Mouse (Mus musculus) Patski (cell line): ENCODE data around the gene Evl. TPM values are rescaled to one million over a fixed set of nuclear protein-coding genes. Genes with fewer than 3 reads are reported as not detected.
"Not testable (repeated sequence)": the region's sequence is repeated elsewhere in the genome, so short reads cannot be mapped to it uniquely, and the experiment has no call there.

Experiments
- ATAC-seq: fragments of 100-300 bp; one replicate; pipeline ENCODE4 v1.8.0; 2021
- CTCF ChIA-PET: fragments of 350-600 bp; sonication (Branson Sonifier 250); formaldehyde crosslinking; loops from one replicate; lab custom pipeline; 2022; ENCODE audit warnings: inconsistent platforms; lab: Charles Lee
- POLR2A ChIA-PET: fragments of 350-600 bp; sonication (Branson Sonifier 250); formaldehyde crosslinking; loops from one replicate; lab custom pipeline; 2022; ENCODE audit warnings: antibody characterized with exemption, inconsistent platforms; lab: Charles Lee
- DNase-seq: peaks from one replicate; pipeline ENCODE4 v3.0.0-alpha.2; 2011; ENCODE audit warnings: low read depth, low spot score
- H3K27me3 ChIP-seq: fragments of 371-371 bp; one replicate; pipeline ENCODE4 v1.5.1; 2021
- CTCF ChIP-seq: fragments of 100-300 bp; IDR thresholded peaks from one replicate; pipeline ENCODE4 v1.5.1; 2021
- in situ Hi-C: fragments of 300-500 bp; cut with MboI; formaldehyde crosslinking; loops from 3 replicates; pipeline ENCODE4 v1.11.1; 2018; ENCODE audit warnings: low pct_unique_long_range_greater_than_20kb, mixed read lengths
- polyA plus RNA-seq: library from polyadenylated mRNA; unstranded; gene quantifications from one replicate; pipeline ENCODE4 v1.2.3, GENCODE M21; 2021

Evl gene
- polyA plus RNA-seq, 1 experiment from 2014 or later = 109 TPM

DNA sequence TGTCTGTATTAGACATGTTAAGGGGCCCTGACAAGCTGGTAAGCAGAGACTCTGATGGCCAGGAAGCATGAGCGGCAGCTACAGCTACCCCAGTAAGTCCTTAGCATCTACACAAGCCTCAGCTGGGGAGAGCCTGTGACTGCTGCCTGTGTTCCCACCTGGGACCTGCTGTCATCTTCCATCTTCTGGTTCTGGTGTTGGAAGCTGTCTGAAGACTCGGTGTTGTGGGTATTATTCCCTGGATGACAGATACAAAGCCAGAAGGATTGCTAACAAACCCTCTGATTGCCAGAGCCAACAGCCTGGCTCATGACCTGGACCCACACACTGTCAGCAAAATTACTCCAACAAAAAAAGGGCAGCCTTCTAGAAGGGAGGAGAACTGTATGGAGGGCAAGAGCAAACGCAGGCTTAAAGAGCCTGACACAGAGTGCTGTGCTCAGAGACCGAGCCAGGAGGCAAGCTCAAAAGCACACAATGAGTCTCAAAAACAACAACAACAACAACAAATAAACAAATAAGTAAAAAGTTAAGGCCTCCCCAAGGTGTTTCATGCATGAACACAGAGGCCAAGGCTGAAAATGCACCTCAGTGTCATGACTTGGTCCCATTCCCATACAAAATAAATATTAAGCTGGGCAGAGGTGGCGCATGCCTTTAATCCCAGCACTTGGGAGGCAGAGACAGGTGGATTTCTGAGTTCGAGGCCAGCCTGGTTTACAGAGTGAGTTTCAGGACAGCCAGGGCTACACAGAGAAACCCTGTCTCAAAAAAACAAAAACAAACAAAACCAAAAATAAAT lies 155.6 kb downstream of the Evl start:
- no peak for TF ChIP-seq CTCF
- ChIA-PET POLR2A (interaction anchor here (1.1 kb wide), 1 partner anchor 31 kb away, joined by 3 read pairs; no protein-coding TSS in a partner anchor), CTCF (interaction anchor here (0.7 to 1.2 kb wide), 5 partner anchors 7 to 97 kb away, joined by 3 to 4 read pairs (median 3); no protein-coding TSS in a partner anchor)
- no peak for ATAC-seq
- DNase-seq = no peak
- in situ Hi-C loops = no loop called here
- no peaks in the 10 kb centered on the region for H3K27me3 ChIP-seq

DNA sequence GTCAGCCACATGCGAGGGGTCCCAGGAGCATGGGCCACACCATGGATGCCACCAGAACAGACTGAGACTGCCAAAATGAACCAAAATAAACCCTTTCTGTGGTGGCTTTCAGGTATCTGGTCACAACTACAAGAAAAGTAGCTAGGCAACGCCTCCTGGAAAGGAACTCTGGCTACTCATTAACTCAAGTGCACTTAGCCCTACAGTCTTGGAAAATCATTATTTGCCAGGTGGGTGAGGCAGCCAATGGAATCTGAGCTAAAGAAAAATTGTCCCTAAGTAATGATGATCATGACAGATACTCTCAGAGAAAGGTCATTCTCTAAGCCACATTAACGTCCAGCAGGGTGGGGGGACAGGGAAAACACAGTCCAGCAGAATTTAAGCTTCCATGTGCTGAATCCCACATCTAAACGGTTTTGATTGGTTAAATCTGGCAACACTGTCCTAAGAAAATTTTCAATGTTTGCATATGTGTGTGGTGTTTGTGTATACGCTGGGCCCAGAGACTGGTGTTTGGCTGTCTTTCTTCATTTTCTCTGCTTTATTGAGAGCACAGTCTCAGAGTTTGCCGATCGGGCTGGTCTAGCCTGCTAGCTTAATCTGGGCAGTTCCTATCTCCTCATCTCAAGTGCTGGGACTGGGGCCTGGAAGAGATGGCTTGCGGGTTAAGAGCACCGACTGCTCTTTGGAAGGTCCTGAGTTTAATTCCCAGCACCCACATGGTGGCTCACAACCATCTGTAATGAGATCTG lies 156.5 kb downstream of the Evl start:
- in situ Hi-C loops = no loop called here
- ATAC-seq (no peak), DNase-seq (peak; percentile 30)
- no peaks in the 10 kb centered on the region for H3K27me3 ChIP-seq
- ChIA-PET POLR2A (interaction anchor here (1.1 kb wide), 1 partner anchor 32 kb away, joined by 3 read pairs; no protein-coding TSS in a partner anchor), CTCF (interaction anchor here (1.0 to 1.1 kb wide), 3 partner anchors 8 to 97 kb away, joined by 3 to 4 read pairs (median 3); no protein-coding TSS in a partner anchor)
- no peak for TF ChIP-seq CTCF

DNA sequence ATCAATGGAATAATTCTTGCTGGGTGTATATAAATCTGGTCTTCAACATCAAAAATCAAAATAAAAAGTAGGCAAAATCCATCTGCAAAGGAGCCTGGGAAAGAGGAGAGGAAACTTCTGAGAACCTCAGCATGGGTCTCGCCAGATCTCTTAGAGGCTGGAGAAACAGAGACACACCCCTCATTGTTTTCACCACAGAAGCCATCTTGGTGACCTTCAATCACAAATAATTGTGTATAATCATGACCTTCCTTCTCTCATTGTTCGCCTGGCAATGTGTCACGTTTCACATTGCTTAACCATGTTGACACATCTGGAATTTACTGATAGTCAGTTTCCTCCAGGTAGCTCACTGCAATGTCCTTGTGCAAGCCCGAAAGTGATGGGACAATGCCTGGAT lies 158.0 kb downstream of the Evl start:
- ATAC-seq (no peak), DNase-seq (no peak)
- POLR2A ChIA-PET = no interaction called here
- TF ChIP-seq CTCF = no peak
- in situ Hi-C loops = no loop called here
- CTCF ChIA-PET = no interaction called here
- H3K27me3 ChIP-seq = no peaks in the 10 kb centered on the region

- DNase-seq, ATAC-seq, CTCF ChIA-PET, H3K27me3 ChIP-seq, in situ Hi-C loops, POLR2A ChIA-PET: not testable (repeated sequence)
Measured at GRCm38 (mm10) chr12:108713972-108714371, 159.5 kb downstream of the Evl start.

DNA sequence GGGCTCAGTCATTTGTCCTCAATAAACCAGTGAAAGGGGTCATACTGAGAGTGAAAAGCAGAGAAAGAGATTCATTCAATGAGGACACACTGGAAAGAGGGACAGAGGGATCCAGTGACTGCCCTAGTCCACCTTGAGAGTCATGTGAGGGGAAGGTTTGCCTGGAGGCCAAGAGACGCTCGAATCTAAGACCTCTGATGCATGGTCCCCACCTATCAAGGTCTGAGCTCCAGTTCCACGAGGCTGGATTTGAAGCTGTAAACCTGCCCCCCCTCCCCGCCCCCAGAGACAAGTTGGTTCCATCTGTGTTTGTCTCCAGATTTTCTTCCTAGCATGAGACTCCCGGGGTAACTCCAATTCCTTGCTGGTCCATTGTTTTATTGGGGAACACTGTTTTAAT lies 161.3 kb downstream of the Evl start:
- no peak for TF ChIP-seq CTCF
- no peak for DNase-seq
- ChIA-PET CTCF (no interaction called here), POLR2A (no interaction called here)
- no peak for ATAC-seq
- no peaks in the 10 kb centered on the region for H3K27me3 ChIP-seq
- in situ Hi-C loops = no loop called here

GRCm38 (mm10) chr12:108718485-108718884 lies 164.0 kb downstream of the Evl start:
- ChIA-PET CTCF (interaction anchor here (1.2 kb wide), 1 partner anchor 9 kb away, joined by 3 read pairs; no protein-coding TSS in a partner anchor), POLR2A (no interaction called here)
- DNase-seq = no peak
- TF ChIP-seq CTCF = no peak
- no peak for ATAC-seq
- in situ Hi-C loops = no loop called here
- no peaks in the 10 kb centered on the region for H3K27me3 ChIP-seq

- ATAC-seq (no peak), DNase-seq (no peak)
- in situ Hi-C loops = no loop called here
- no peak for TF ChIP-seq CTCF
- POLR2A ChIA-PET = no interaction called here
- CTCF ChIA-PET = no interaction called here
- H3K27me3 ChIP-seq = no peaks in the 10 kb centered on the region
Measured at GRCm38 (mm10) chr12:108722464-108722863, 167.9 kb downstream of the Evl start.

- CTCF ChIA-PET = no interaction called here
Measured at GRCm38 (mm10) chr12:108723841-108724240, 169.3 kb downstream of the Evl start.

DNA sequence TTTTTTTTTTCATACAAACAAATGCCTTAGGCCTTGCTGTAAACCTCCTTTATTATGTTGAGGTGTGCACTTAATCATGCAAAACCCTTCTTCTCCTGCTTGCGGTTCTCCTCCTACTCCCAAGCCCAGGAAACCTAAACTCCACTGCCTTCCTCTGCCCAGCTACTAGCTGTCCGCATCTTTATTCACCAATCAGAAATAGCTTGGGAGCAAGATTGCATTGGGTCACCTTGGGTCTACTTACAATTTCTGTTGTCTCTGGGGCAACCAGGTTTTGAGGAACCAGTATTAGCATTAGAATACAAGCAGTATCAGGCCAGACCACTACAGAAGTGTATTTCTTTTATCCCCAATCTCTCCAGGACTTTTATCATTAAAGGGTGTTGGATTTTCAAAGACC lies 179.9 kb downstream of the Evl start:
- no peak for TF ChIP-seq CTCF
- POLR2A ChIA-PET = no interaction called here
- no peaks in the 10 kb centered on the region for H3K27me3 ChIP-seq
- DNase-seq (no peak), ATAC-seq (no peak)
- in situ Hi-C loops = no loop called here
- CTCF ChIA-PET = no interaction called here

More at GRCm38 (mm10) chr12:108723841-108724240, 169.3 kb downstream of the Evl start:
- H3K27me3 ChIP-seq = no peaks in the 10 kb centered on the region
- POLR2A ChIA-PET = no interaction called here
- no peak for ATAC-seq
- TF ChIP-seq CTCF = no peak
- in situ Hi-C loops = no loop called here
- DNase-seq = no peak

GRCm38 (mm10) chr12:108737838-108738237 lies 183.3 kb downstream of the Evl start:
- TF ChIP-seq CTCF = no peak
- in situ Hi-C loops = no loop called here
- H3K27me3 ChIP-seq = no peaks in the 10 kb centered on the region
- DNase-seq = no peak
- ChIA-PET CTCF (interaction anchor here (1.4 kb wide), 1 partner anchor 125 kb away, joined by 3 read pairs; no protein-coding TSS in a partner anchor), POLR2A (no interaction called here)
- no peak for ATAC-seq

Other genes starting within 250 kb of the Evl start
- 2.7 TPM for gene Hhipl1, start 248.4 kb upstream of the Evl start, polyA plus RNA-seq
- gene Cyp46a1, start 220.3 kb upstream of the Evl start, polyA plus RNA-seq = 16.6 TPM
- 56.9 TPM for gene Eml1, start 183.8 kb upstream of the Evl start, polyA plus RNA-seq
- 0.54 TPM for gene Degs2, start 147.6 kb downstream of the Evl start, polyA plus RNA-seq
- gene Yy1, start 238.3 kb downstream of the Evl start, polyA plus RNA-seq = 53.2 TPM